Mouse (Mus musculus): ENCODE results near the gene Tnrc6b. TPM values are rescaled to one million over a fixed set of nuclear protein-coding genes. Genes with fewer than 3 reads are reported as not detected.
"Not testable (repeated sequence)": the region's sequence is repeated elsewhere in the genome, so short reads cannot be mapped to it uniquely, and the experiment has no call there.

The Tnrc6b gene
- total and polyA plus RNA-seq, 2 experiments from 2014 or later, result 32.2 to 33.5 TPM

DNA sequence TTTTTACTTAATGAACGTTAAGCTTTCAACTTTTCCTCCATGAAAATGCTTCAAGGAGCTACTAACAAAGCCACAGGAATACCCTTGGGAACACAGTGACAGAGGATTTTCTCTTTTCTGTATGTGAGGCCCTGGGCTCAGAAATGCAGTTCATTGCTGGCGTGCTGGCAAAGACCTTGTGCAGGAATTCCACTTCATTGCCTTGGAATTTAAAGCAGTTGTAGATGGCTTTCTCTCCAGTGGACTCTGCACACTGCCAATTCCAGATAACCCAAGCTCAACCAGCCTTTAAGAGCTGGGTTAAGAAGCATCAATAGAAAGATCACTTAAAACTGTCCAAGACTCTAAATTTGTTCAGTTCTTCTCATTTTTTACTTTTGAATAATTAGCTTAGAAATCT lies 204.7 kb downstream of the Tnrc6b start:
- Histone ChIP-seq H3K4me1 (ENCODE audit: insufficient read depth, low read length) (no peaks in the 10 kb centered on the region), H3K27ac (no peak overlapping the region), H3K9me3 (ENCODE audit: low read length) (no peaks in the 10 kb centered on the region), H3K9ac (replicated peaks; ENCODE audit: low read length) (no peak overlapping the region), H3K27me3 (ENCODE audit: insufficient read depth, low read length) (no peaks in the 10 kb centered on the region), H3K4me3 (ENCODE audit: low read length) (no peak overlapping the region), H3K36me3 (ENCODE audit: insufficient read depth, low read length) (peaks cover 59% of the 10 kb centered on the region), H3K4me2 (ENCODE audit: low read depth, low read length) (no peak overlapping the region)
- WGBS, result 64% methylated on average over 2 of the region's 2 CpGs
- DNase-seq (ENCODE audit: low spot score) (no peak), ATAC-seq (no peak)
- no peak for TF ChIP-seq CTCF (IDR thresholded peaks at IDR 0.05; ENCODE audit: low read depth)

DNA sequence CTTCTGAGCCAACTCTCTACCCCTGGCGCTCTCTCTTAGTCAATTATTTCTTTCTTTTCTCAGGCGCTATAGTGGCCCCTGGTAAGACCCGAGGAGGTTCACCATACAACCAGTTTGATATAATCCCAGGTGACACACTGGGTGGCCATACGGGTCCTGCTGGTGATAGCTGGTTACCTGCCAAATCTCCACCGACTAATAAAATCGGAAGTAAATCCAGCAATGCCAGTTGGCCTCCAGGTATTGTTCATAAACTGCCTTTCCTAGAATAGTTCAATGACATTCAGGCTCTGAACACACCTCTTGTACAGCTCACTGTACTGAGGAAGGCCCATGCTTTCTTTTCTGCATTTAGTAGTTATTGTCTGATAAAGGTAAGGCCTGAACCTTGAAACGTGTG lies 205.5 kb downstream of the Tnrc6b start:
- Histone ChIP-seq H3K4me1 (ENCODE audit: insufficient read depth, low read length) (no peaks in the 10 kb centered on the region), H3K9ac (replicated peaks; ENCODE audit: low read length) (no peak overlapping the region), H3K27ac (no peak overlapping the region), H3K27me3 (ENCODE audit: insufficient read depth, low read length) (no peaks in the 10 kb centered on the region), H3K36me3 (ENCODE audit: insufficient read depth, low read length) (peaks cover 52% of the 10 kb centered on the region), H3K4me2 (ENCODE audit: low read depth, low read length) (no peak overlapping the region), H3K4me3 (ENCODE audit: low read length) (no peak overlapping the region), H3K9me3 (ENCODE audit: low read length) (no peaks in the 10 kb centered on the region)
- DNase-seq (ENCODE audit: low spot score) (no peak), ATAC-seq (no peak)
- 79% methylated on average over 7 of the region's 7 CpGs for WGBS
- TF ChIP-seq CTCF (IDR thresholded peaks at IDR 0.05; ENCODE audit: low read depth), result no peak

DNA sequence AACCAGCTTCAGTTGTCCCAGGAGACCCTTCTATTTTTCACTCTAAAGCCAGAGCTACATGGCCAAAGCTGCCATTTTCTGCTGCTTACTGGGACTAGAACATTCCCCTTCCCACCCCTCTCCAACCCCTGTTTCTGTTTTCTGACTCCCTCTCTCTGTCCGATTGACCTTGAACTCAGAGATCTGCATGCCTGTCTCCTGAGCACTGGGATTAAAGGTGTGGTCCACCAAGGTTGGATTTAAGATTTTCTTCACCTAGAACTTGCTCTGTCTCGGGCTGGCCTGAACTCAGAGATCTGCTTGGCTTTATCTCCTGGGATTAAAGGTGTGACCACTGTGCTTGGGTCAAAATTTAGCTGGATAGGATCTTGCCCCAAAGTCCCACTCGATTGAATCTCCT lies 209.2 kb downstream of the Tnrc6b start:
- no peak overlapping the region for H3K27ac ChIP-seq
- H3K4me2 ChIP-seq (ENCODE audit: low read depth, low read length), result no peak overlapping the region
- no peak for TF ChIP-seq CTCF (IDR thresholded peaks at IDR 0.05; ENCODE audit: low read depth)
- H3K9me3 ChIP-seq (ENCODE audit: low read length), result no peaks in the 10 kb centered on the region
- no peak overlapping the region for H3K4me3 ChIP-seq (ENCODE audit: low read length)
- DNase-seq (ENCODE audit: low spot score) (no peak), ATAC-seq (no peak)
- H3K27me3 ChIP-seq (ENCODE audit: insufficient read depth, low read length), result no peaks in the 10 kb centered on the region
- H3K36me3 ChIP-seq (ENCODE audit: insufficient read depth, low read length), result peaks cover 38% of the 10 kb centered on the region
- H3K9ac ChIP-seq (replicated peaks; ENCODE audit: low read length), result no peak overlapping the region
- no peaks in the 10 kb centered on the region for H3K4me1 ChIP-seq (ENCODE audit: insufficient read depth, low read length)
- WGBS, result 96% methylated on average over 3 of the region's 3 CpGs

DNA sequence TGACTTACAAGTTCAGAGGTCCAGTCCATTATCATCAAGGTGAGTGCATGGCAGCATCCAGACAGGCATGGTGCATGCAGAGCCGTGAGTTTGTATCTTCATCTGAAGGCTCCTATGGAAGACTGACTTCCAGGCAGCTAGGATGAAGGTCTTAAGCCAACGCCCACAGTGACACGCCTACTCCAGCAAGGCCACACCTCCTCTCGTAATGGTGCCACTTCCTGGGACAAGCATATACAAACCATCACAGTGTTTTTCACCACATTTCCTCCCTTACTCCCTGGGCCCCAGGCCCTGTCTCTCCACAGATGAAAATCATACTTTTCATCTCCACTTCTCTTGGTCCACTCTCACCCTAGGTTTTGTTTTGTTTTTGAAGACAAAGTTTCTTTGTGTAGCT lies 210.7 kb downstream of the Tnrc6b start:
- H3K36me3 ChIP-seq (ENCODE audit: insufficient read depth, low read length), result peaks cover 36% of the 10 kb centered on the region
- no peak overlapping the region for H3K4me3 ChIP-seq (ENCODE audit: low read length)
- H3K4me1 ChIP-seq (ENCODE audit: insufficient read depth, low read length), result no peaks in the 10 kb centered on the region
- 86% methylated on average over 4 of the region's 4 CpGs for WGBS
- H3K27me3 ChIP-seq (ENCODE audit: insufficient read depth, low read length), result no peaks in the 10 kb centered on the region
- TF ChIP-seq CTCF (IDR thresholded peaks at IDR 0.05; ENCODE audit: low read depth), result no peak
- DNase-seq (ENCODE audit: low spot score), result no peak
- H3K9me3 ChIP-seq (ENCODE audit: low read length), result no peaks in the 10 kb centered on the region
- no peak overlapping the region for H3K9ac ChIP-seq (replicated peaks; ENCODE audit: low read length)
- no peak overlapping the region for H3K4me2 ChIP-seq (ENCODE audit: low read depth, low read length)
- H3K27ac ChIP-seq, result no peak overlapping the region
- no peak for ATAC-seq

DNA sequence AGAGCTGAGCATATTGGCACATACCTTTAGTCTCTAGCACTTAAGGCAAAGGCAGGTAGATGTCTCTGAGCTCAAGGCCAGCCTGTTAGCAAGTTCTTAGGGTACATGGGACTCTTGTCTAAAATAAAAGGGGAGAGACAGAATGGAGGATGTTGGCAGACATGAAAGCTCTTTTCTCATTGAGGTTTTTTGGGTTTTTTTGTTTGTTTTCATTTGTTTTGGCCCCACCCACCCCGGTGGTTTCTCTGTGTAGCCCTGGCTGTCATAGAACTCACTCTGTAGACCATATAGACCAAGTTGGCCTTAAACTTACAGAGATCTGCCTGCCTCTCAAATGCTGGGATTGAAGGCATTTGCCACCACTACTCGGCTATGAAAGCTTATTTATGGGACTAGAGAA lies 213.1 kb downstream of the Tnrc6b start:
- no peak for DNase-seq (ENCODE audit: low spot score)
- WGBS, result 89% methylated on average over 2 of the region's 2 CpGs
- Histone ChIP-seq H3K4me3 (ENCODE audit: low read length) (no peak overlapping the region), H3K4me2 (ENCODE audit: low read depth, low read length) (no peak overlapping the region), H3K27me3 (ENCODE audit: insufficient read depth, low read length) (no peaks in the 10 kb centered on the region), H3K4me1 (ENCODE audit: insufficient read depth, low read length) (no peaks in the 10 kb centered on the region), H3K27ac (no peak overlapping the region), H3K9me3 (ENCODE audit: low read length) (no peaks in the 10 kb centered on the region), H3K36me3 (ENCODE audit: insufficient read depth, low read length) (peaks cover 41% of the 10 kb centered on the region), H3K9ac (replicated peaks; ENCODE audit: low read length) (no peak overlapping the region)
- no peak for ATAC-seq
- no peak for TF ChIP-seq CTCF (IDR thresholded peaks at IDR 0.05; ENCODE audit: low read depth)

DNA sequence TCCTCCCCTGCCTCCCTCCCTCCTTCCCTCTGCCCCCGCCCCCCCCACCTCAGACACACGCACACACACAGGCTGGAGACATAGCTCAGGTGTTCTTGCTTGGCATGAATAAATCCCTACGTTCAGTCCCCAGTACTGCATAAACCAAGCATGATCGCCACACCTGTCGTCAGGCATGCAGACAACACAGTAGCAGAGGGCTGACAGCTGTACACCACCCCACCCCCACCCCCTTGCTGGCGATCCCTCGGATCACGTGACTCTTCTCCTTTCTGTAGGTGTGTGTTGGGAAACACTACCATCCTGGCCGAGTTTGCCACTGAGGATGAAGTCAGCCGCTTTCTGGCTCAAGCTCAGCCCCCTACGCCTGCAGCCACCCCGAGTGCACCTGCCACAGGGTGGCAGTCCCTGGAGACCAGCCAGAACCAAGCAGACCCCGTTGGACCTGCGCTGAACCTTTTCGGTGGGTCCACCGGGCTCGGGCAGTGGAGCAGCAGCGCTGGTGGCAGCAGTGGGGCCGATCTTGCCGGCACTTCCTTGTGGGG lies 217.8 kb downstream of the Tnrc6b start:
- WGBS, result 80% methylated on average over 20 of the region's 20 CpGs
- Histone ChIP-seq H3K9ac (replicated peaks; ENCODE audit: low read length) (no peak overlapping the region), H3K4me2 (ENCODE audit: low read depth, low read length) (no peak overlapping the region), H3K4me3 (ENCODE audit: low read length) (no peak overlapping the region), H3K36me3 (ENCODE audit: insufficient read depth, low read length) (peaks cover 41% of the 10 kb centered on the region), H3K4me1 (ENCODE audit: insufficient read depth, low read length) (no peaks in the 10 kb centered on the region), H3K27me3 (ENCODE audit: insufficient read depth, low read length) (no peaks in the 10 kb centered on the region), H3K27ac (no peak overlapping the region), H3K9me3 (ENCODE audit: low read length) (no peaks in the 10 kb centered on the region)
- DNase-seq (ENCODE audit: low spot score) (no peak), ATAC-seq (peak; percentile 51; the same call in 1 of the 2 replicates)
- TF ChIP-seq CTCF (IDR thresholded peaks at IDR 0.05; ENCODE audit: low read depth), result no peak

DNA sequence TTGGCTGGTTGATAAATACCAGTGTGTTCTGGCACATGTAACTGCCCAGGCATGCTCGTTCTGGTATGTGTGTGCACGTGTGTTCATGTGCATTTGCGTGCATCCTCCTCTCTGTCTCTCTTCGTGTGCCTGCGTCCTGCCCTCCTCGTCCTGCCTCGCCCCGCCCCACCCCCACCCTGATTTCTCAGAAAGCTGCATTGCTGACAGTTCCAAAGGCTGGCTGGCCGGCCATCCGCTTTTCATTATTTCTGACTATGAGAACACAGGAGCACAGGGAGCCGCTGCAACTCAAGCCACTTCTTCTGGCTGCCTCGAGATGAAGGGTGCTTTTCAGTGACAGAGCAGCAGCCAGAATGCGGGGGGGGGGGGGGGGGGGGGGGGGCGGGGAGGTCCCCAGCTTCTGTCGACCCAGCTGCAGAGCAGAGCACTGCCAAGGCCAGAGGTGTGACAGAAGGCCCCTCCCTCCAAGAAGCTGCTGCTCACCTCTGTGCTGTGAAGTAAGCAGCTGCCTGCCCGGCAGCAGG lies 219.0 kb downstream of the Tnrc6b start:
- ATAC-seq (no peak; the same call in 1 of the 2 replicates), DNase-seq (ENCODE audit: low spot score) (peak; percentile 9)
- H3K36me3 ChIP-seq (ENCODE audit: insufficient read depth, low read length), result peaks cover 41% of the 10 kb centered on the region
- no peaks in the 10 kb centered on the region for H3K9me3 ChIP-seq (ENCODE audit: low read length)
- TF ChIP-seq CTCF (IDR thresholded peaks at IDR 0.05; ENCODE audit: low read depth), result no peak
- H3K27me3 ChIP-seq (ENCODE audit: insufficient read depth, low read length), result no peaks in the 10 kb centered on the region
- 41% methylated on average over 14 of the region's 16 CpGs for WGBS
- no peaks in the 10 kb centered on the region for H3K4me1 ChIP-seq (ENCODE audit: insufficient read depth, low read length)
- no peak overlapping the region for H3K4me2 ChIP-seq (ENCODE audit: low read depth, low read length)
- H3K4me3 ChIP-seq (ENCODE audit: low read length), result no peak overlapping the region
- H3K27ac ChIP-seq, result no peak overlapping the region
- no peak overlapping the region for H3K9ac ChIP-seq (replicated peaks; ENCODE audit: low read length)

DNA sequence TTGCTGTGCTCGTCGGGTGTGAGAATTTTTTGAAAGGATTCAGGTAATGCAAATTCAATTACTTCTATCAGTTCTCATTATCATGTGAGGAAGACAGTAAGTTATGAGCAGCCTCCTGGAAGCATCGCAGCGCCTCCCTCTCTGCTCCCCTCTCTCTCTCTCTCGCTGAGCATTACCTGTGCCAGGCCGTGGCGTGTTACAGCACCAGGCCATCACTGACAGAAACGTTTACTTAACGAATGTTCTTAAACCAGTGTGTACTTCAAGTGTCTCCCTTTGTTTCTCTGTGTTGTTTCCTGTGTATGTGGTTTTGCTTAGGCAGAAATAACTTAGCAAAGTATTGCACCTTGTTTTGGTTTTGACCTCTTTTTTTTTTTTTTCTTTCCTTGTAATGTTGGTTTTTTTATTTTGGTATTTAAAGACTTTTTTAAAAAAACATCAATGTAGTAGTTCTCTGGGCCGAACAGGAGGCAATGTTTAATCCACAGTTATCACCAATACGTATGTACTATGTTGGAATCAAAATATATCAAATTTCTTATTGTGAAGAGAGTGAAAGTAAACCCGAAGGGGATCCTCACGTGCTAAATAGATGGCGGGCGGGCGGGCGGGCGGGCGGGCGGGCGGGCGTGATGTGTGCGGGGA lies 219.7 kb downstream of the Tnrc6b start:
- not testable (repeated sequence) for H3K9me3 ChIP-seq (ENCODE audit: low read length); H3K27me3 ChIP-seq (ENCODE audit: insufficient read depth, low read length); H3K4me1 ChIP-seq (ENCODE audit: insufficient read depth, low read length); H3K4me2 ChIP-seq (ENCODE audit: low read depth, low read length); H3K9ac ChIP-seq (replicated peaks; ENCODE audit: low read length); DNase-seq (ENCODE audit: low spot score); H3K4me3 ChIP-seq (ENCODE audit: low read length); H3K27ac ChIP-seq; ATAC-seq
- 86% methylated on average over 23 of the region's 23 CpGs for WGBS
- H3K36me3 ChIP-seq (ENCODE audit: insufficient read depth, low read length), result peaks cover 41% of the 10 kb centered on the region
